Mouse (Mus musculus): ENCODE measurements around the gene Tns3. TPM values are rescaled to one million over a fixed set of nuclear protein-coding genes. Genes with fewer than 3 reads are reported as not detected.

Tns3 gene
- total RNA-seq, 2 experiments from 2014 or later = 4.1 to 8.4 TPM

DNA sequence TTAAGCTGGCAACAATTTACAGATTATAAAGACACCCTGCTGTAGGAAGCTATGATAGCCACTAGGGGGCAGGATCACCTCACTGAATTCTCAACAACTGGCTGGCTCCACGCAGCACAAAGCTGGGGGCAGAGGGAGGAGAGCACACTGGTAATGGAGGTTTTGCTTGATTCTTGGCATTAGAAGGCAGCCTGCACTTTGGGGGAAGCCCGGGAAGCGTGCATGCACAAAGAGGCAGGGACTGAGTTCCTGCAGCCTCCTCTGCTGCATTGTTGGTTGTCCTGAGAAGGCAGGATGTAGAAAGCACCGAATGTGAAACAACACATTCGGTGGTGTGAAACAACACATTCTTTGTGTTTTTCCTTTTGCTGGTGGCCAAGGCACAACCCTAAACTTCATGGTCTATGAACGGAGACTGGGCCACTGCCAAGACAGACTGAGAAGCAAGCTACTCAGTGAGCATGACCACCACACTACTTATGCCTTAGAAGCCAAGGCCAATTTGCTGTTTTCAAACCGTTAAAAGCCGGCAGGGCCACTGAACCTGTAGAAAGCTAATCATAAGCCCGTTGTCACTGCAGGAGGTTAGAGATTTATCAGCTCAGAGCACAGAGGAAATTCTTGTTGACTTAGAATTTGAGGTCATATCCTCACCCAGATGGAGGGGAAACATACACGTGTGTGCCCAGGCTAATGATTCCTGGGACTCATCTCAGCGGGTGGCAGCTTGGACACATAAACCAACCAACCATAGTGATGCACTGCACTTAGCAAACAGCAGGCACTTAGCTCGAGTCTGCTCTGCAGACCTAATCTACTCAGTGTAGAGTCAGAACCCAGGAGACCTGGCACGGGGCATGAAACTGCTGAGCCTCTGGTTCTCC lies 239.8 kb downstream of the Tns3 start:
- peak; percentile 96 for ATAC-seq (replicated peaks; ENCODE audit: low FRiP score, low TSS enrichment, poor library complexity, severe bottlenecking)

DNA sequence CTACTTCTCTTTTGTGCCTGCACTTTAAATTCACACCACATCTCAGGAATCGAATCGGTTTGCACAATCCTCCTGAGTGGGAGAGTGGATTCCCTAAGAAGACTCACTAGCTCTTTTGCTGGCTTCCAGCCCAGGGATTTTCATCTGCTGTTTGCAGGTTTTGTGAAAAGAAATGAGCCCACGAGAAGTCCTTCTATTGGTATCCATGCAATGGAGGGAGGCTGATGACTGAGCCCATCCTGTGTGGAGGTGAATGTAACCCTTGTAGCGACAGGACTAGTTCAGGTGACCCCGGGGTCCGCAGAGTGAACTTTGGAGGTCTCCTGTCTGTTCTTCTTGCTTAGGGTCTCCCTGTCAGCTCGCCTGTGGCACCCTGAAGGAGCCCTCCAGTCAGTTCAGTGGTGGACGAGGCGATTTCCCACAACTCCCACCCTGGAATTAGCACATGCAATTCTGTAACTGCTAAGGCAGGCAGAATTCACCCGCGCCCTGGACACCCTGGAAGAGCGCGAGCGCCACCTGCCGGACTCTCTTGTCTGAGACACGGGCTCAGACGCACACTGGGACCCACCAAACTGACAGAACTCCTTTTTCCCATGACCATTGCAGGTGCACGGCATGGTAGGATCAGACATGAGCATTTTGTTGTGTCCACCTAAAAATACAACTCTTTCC lies 259.0 kb downstream of the Tns3 start:
- peak; percentile 89 for ATAC-seq (replicated peaks; ENCODE audit: low FRiP score, low TSS enrichment, poor library complexity, severe bottlenecking)

DNA sequence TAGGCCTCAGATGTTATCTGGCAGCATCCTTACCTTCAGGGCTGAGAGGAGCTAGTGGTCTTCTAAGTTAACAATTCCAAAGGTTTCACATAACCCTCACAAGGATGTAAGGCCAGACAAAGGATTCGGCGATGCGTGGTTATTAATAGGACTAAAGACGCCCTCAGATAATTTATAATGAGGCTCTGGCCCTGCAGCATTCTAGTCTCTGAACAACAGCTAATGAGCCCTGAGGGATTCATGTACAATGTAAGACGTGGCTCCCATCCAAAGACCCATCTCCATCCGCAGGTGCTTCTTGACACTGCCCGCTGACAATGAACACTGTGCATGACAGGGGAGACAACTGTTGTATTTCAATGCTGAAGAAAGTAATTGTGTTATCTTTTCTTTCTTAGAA lies 263.0 kb downstream of the Tns3 start:
- no peak for ATAC-seq (replicated peaks; ENCODE audit: low FRiP score, low TSS enrichment, poor library complexity, severe bottlenecking)

DNA sequence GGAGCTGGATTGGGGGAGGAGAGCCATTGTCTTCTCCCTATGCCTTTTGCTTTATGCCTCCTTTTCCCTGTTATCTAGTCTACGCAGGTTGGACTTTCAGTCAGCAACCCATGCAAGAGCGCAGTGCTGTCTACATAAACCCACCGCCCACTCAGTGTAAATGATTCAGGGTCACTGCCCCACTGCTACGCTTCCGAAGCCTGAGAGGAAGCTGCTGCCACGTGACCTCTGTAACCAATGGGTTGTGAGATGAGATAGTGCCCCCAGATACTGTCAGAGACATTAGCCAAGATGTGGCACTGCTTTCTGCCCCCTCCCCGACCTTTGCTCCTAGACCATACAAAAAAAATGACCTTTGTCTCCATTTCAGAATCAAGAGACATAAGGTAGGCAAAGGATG lies 268.0 kb downstream of the Tns3 start:
- no peak for ATAC-seq (replicated peaks; ENCODE audit: low FRiP score, low TSS enrichment, poor library complexity, severe bottlenecking)

DNA sequence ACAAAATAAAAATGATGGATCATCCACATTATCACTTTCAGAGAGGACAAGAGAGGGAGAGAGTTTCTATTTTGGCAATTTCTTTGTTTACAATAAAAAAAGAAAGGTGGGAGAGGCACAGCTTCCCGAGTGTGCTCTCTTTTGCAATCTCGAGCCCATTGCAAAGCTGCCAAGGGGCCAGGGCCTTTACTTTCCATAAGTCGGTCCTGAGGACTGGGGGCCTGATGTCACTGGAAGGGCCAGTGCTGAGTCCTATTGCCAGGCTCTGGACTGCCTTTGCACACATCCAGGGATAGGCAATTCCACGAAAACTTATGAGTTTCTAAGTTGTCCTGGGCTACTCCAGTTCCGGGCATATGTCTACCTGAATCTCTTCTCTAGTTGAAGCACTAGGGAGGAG lies 272.8 kb downstream of the Tns3 start:
- ATAC-seq (replicated peaks; ENCODE audit: low FRiP score, low TSS enrichment, poor library complexity, severe bottlenecking) = no peak

DNA sequence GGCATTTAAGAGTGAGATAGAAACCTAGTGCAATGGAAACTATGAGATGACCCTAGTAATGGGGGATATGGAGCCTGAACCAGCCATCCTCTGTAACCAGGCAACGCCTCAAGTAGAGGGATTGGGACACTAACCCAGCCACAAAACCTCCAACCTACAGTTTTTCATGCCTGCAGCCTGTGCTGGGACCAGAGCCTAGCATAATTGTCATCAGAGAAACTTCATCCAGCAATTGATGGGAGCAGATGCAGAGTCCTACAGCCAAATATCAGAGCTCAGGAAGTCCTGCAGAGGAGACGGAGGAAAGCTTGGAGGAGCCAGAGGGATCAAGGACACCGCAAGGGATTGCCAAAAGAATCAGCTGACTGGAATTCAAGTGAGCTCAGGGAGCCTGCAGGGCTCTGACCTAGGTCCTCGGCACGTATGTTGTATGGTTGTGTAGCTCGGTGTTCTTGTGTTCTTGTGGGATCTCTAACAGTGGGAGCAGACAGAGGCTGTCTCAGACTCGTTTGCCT lies 278.4 kb downstream of the Tns3 start:
- no peak for ATAC-seq (replicated peaks; ENCODE audit: low FRiP score, low TSS enrichment, poor library complexity, severe bottlenecking)

Data from megakaryocyte-erythroid progenitor cell, adult 5-6 weeks (primary cell).